Mouse (Mus musculus) erythroblast, embryonic 14.5 days (primary cell): ENCODE measurements around the gene Dyrk1a. TPM values are rescaled to one million over a fixed set of nuclear protein-coding genes. Genes with fewer than 3 reads are reported as not detected.

ENCODE experiments used
- H3K27me3 ChIP-seq: 2 replicates; pipeline ENCODE4 v1.6.1; 2012; ENCODE audit warnings: inconsistent platforms; ENCODE audit not compliant: control insufficient read depth
- H3K36me3 ChIP-seq: 2 replicates; pipeline ENCODE4 v1.6.1; 2012; ENCODE audit warnings: mild to moderate bottlenecking, inconsistent platforms; ENCODE audit not compliant: control insufficient read depth
- H3K4me1 ChIP-seq: 2 replicates; pipeline ENCODE4 v1.6.1; 2012; ENCODE audit warnings: inconsistent platforms; ENCODE audit not compliant: control insufficient read depth
- H3K4me3 ChIP-seq: replicated peaks from 2 replicates; pipeline ENCODE3; 2012; ENCODE audit warnings: moderate library complexity, mild to moderate bottlenecking, inconsistent platforms
- H3K9me3 ChIP-seq: 2 replicates; pipeline ENCODE4 v1.6.1; 2012; ENCODE audit warnings: low read length, inconsistent platforms, mixed read lengths; ENCODE audit not compliant: control insufficient read depth
- GATA1 ChIP-seq: IDR thresholded peaks from 2 replicates; pipeline ENCODE4 v1.6.1; 2012; ENCODE audit warnings: low read length, inconsistent platforms, mixed read lengths
- TAL1 ChIP-seq: IDR thresholded peaks from 3 replicates; pipeline ENCODE4 v1.6.1; 2012; ENCODE audit warnings: low read length, inconsistent platforms, mixed read lengths
- polyA plus RNA-seq: library from polyadenylated mRNA; stranded (reverse); fragments of >175 nt; gene quantifications from 2 replicates; pipeline ENCODE4 v1.2.3, GENCODE M21; 2012

Gene Dyrk1a
- polyA plus RNA-seq, 1 experiment, result 2.2 TPM

DNA sequence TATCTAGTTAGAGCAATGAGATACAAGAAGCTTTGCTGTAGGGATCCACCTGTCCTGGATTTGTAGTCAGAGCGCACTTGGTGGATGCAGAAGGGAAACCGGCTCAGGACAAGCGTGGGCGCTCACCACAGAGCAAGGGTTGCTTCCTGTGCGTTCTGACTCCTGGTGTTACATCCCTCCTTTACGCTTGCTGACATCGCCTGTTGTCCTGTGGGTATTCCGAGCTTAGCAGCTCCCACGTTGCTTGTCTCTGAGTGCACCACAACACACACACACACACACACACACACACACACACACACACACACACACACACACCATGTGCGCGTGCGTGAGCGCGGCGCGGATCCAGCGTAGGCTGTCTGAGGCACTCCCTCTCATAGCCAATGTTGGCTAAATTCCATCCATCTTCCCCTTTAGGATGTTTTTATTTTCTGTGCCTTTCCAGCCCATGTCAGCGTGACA lies 155.0 kb downstream of the Dyrk1a start:
- H3K36me3 ChIP-seq, result no peaks in the 10 kb centered on the region
- peak overlapping the region; percentile 15 for H3K4me3 ChIP-seq
- TF ChIP-seq TAL1 (no peak), GATA1 (no peak)
- peaks cover 5% of the 10 kb centered on the region for H3K9me3 ChIP-seq
- peaks cover 21% of the 10 kb centered on the region for H3K27me3 ChIP-seq
- peaks cover 8% of the 10 kb centered on the region for H3K4me1 ChIP-seq

DNA sequence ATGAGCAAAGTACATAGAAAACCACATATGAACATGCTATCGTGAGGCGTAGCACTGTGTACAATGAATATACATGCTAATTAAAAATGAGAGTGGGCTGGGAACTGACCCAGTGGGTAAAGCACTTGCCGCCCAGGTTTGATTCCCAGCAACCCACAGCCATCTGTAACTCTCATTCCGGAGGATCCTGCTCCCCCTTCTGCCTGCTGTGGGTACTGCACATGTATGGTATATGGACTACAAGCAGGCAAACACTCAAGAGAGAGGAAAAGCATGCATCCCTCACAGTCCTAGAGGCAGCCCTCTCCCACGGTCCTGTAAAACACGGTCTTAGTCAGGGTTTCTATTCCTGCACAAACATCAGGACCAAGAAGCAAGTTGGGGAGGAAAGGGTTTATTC lies 159.4 kb downstream of the Dyrk1a start:
- Histone ChIP-seq H3K4me1 (peaks cover 4% of the 10 kb centered on the region), H3K4me3 (no peak overlapping the region), H3K9me3 (peaks cover 5% of the 10 kb centered on the region), H3K27me3 (peaks cover 8% of the 10 kb centered on the region), H3K36me3 (no peaks in the 10 kb centered on the region)
- TF ChIP-seq TAL1 (no peak), GATA1 (no peak)

DNA sequence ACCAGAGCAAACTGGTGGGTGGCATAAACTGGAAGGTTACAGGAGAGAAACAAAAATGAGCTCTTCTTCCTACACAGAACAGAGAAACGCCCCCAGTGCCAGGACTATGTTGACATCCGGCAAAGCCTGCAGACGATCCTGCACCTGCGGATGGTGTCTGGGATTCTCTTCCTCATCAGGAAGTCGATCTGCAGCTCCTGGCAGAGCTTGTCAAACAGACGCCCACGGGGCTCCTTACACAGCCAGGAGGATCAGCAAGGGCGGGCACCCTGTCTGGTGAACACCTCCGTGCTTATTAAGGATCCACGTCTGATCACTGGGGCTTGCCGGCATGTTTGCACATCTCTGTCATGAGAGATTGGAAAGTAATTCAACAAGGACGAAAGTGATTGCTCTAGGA lies 161.2 kb downstream of the Dyrk1a start:
- TF ChIP-seq GATA1 (no peak), TAL1 (no peak)
- no peaks in the 10 kb centered on the region for H3K27me3 ChIP-seq
- H3K9me3 ChIP-seq, result peaks cover 5% of the 10 kb centered on the region
- H3K36me3 ChIP-seq, result no peaks in the 10 kb centered on the region
- no peaks in the 10 kb centered on the region for H3K4me1 ChIP-seq
- no peak overlapping the region for H3K4me3 ChIP-seq

- no peaks in the 10 kb centered on the region for H3K4me1 ChIP-seq
- H3K9me3 ChIP-seq, result no peaks in the 10 kb centered on the region
- H3K4me3 ChIP-seq, result no peak overlapping the region
- no peaks in the 10 kb centered on the region for H3K36me3 ChIP-seq
- H3K27me3 ChIP-seq, result no peaks in the 10 kb centered on the region
- TF ChIP-seq GATA1, result no peak
Observed at GRCm38 (mm10) chr16:94735472-94735871, 165.7 kb downstream of the Dyrk1a start.

GRCm38 (mm10) chr16:94736462-94737358 lies 166.9 kb downstream of the Dyrk1a start:
- Histone ChIP-seq H3K4me3 (no peak overlapping the region), H3K36me3 (no peaks in the 10 kb centered on the region), H3K4me1 (no peaks in the 10 kb centered on the region), H3K27me3 (peaks cover 2% of the 10 kb centered on the region; the same call in 1 of the 2 replicates), H3K9me3 (no peaks in the 10 kb centered on the region)
- no peak for TF ChIP-seq GATA1
- no peak for TF ChIP-seq TAL1

DNA sequence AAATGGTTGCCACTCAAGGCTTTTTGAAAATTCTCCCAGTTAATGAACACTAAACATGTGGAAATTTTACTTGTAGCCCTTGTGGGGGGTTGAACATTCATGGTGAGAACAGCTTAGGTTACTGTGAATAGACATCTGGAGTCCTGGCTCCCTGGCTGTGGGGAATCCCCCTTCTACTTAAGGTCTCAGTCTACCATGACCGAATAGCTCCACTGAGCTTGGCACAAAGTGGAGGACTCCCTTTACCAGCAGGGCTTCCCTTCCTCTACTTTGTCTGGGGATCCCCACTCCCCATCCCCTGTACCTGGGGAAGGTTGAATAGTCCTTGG lies 167.5 kb downstream of the Dyrk1a start:
- TF ChIP-seq TAL1 (no peak), GATA1 (no peak)
- Histone ChIP-seq H3K9me3 (no peaks in the 10 kb centered on the region), H3K27me3 (peaks cover 3% of the 10 kb centered on the region; the same call in 1 of the 2 replicates), H3K36me3 (no peaks in the 10 kb centered on the region), H3K4me3 (no peak overlapping the region), H3K4me1 (no peaks in the 10 kb centered on the region)

GRCm38 (mm10) chr16:94743853-94744501 lies 174.2 kb downstream of the Dyrk1a start:
- H3K4me1 ChIP-seq, result peaks cover 2% of the 10 kb centered on the region; the same call in 1 of the 2 replicates
- H3K36me3 ChIP-seq, result no peaks in the 10 kb centered on the region
- H3K9me3 ChIP-seq, result no peaks in the 10 kb centered on the region
- H3K4me3 ChIP-seq, result no peak overlapping the region
- TF ChIP-seq GATA1, result no peak
- no peak for TF ChIP-seq TAL1
- peaks cover 3% of the 10 kb centered on the region; the same call in 1 of the 2 replicates for H3K27me3 ChIP-seq

GRCm38 (mm10) chr16:94745016-94745415 lies 175.2 kb downstream of the Dyrk1a start:
- no peaks in the 10 kb centered on the region for H3K36me3 ChIP-seq
- TF ChIP-seq GATA1 (no peak), TAL1 (no peak)
- H3K4me3 ChIP-seq, result no peak overlapping the region
- peaks cover 3% of the 10 kb centered on the region; the same call in 1 of the 2 replicates for H3K27me3 ChIP-seq
- H3K9me3 ChIP-seq, result no peaks in the 10 kb centered on the region
- H3K4me1 ChIP-seq, result peaks cover 2% of the 10 kb centered on the region; the same call in 1 of the 2 replicates

Other genes starting within 250 kb of the Dyrk1a start
- gene Ripply3, start 241.6 kb upstream of the Dyrk1a start, polyA plus RNA-seq, result not detected in 2 replicates
- gene Ttc3, start 199.4 kb upstream of the Dyrk1a start, polyA plus RNA-seq, result 0.04 and 0.18 TPM in 2 replicates
- gene Pigp, start 198.2 kb upstream of the Dyrk1a start, polyA plus RNA-seq, result 0.42 and 0.69 TPM in 2 replicates
- 0.06 and 0.20 TPM in 2 replicates for gene Vps26c, start 43.2 kb upstream of the Dyrk1a start, polyA plus RNA-seq